Mouse (Mus musculus) embryo, embryonic 11 days (tissue): ENCODE measurements at regions not wholly inside any gene's neighbourhood (a gene's known extent, or its start where the extent isn't known, plus 50 kb on each side); places are given as distances from the start of the nearest gene placed in this dataset.

Experiments used
- DNase-seq: peaks from one replicate; pipeline ENCODE4 v3.0.0-alpha.2; 2015

DNA sequence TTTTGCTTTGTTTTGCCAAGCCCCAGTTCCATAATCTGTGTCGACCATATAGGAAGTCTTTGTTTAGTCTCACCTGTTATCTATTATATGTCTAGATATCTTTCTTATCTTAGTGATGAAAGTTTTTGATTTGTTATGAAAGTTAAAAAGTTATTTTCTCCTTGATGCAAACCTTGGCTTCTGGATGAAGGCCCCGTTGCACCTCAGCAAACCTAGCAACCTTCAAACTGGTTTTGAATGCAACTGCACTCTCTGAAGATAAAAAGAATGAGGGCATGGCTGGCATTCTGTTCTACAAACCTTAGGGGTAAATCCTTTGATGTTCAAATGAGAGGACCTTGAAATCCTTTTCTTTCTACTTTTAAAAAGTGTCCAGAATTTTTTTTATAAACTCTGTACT, 837.0 kb upstream of the Ppp6c start:
- no peak for DNase-seq

DNA sequence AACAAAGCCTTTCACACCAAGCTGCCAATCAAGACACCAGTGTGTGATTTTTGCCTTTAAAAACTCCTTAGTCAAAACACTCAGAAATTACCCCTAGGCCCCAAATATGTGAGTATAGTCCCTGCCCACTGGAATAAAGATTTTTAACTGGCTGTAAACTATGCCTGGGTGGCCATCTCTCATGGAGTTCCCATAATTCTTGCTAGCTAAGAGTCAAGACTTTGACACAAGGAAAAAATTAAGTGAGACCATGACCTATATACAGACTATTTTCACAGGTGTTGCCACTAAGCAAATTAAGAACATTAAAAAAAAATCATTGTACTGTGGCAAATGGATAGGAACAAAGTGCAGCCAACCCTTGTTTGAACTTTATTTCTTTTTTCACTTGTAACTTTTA, 827.3 kb upstream of the Ppp6c start:
- DNase-seq = peak; percentile 11
